Mouse (Mus musculus): ENCODE measurements around the gene Cacna2d3.

DNA sequence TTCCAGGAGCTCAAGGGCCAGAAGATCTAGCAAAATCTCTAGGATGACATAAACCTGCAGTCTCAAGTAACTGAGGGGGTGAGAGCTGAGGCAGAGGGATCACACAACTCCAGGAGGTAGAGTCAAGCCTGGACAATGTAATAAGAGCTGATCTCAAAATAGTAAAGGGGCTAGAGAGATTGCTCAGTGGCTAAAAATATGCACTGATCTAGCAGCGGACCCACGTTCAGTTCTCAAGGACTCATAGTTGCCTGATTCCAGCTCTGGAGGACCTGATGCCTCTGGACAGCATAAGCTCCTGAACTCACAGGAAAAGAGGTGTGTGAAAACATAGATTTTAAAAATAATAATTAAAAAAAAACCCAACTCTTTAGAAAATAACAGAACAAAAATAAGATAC lies 493.7 kb downstream of the Cacna2d3 start:
- TF ChIP-seq CTCF (IDR thresholded peaks at IDR 0.05; ENCODE audit: low read depth, low read length) (no peak), GATA1 (IDR thresholded peaks at IDR 0.05; ENCODE audit: borderline replicate concordance, low read length) (no peak), POLR2AphosphoS5 (IDR thresholded peaks at IDR 0.05; ENCODE audit: insufficient replicate concordance, low read depth, low read length) (no peak), TAL1 (conservative IDR thresholded peaks at IDR 0.05; ENCODE audit: low read depth, low read length) (no peak)

Measured in G1E (cell line).